Mouse (Mus musculus) liver, postnatal 0 days (tissue): ENCODE results near the gene Zfp827. TPM values are rescaled to one million over a fixed set of nuclear protein-coding genes. Genes with fewer than 3 reads are reported as not detected.
A peak's percentile ranks its signal among the peaks of the same experiment; 100 is the strongest.

ENCODE experiments used
- ATAC-seq: fragments of 200-750 bp; cut with Nextera tagmentation; 2 replicates; pipeline ENCODE4 v1.8.0; 2017; ENCODE audit warnings: mild to moderate bottlenecking, moderate library complexity
- DNase-seq: peaks from one replicate; pipeline ENCODE4 v3.0.0-alpha.2; 2016
- H3K27ac ChIP-seq: fragments of 300-500 bp; sonication (generic); 2 replicates; pipeline ENCODE4 v1.5.1; 2014; ENCODE audit warnings: antibody characterized with exemption, moderate library complexity, mild to moderate bottlenecking, low read depth
- H3K27me3 ChIP-seq: fragments of 300-500 bp; sonication (generic); 2 replicates; pipeline ENCODE4 v1.6.1; 2014; ENCODE audit warnings: low read length, control low read depth, mixed read lengths; ENCODE audit not compliant: insufficient read depth
- H3K36me3 ChIP-seq: fragments of 300-500 bp; sonication (generic); replicated peaks from 2 replicates; pipeline ENCODE4 v1.6.1; 2014; ENCODE audit warnings: mild to moderate bottlenecking, control low read depth, low read length, moderate library complexity, mixed read lengths; ENCODE audit not compliant: insufficient read depth
- H3K4me1 ChIP-seq: fragments of 300-500 bp; sonication (generic); 2 replicates; pipeline ENCODE4 v1.6.1; 2014; ENCODE audit warnings: antibody characterized with exemption, mild to moderate bottlenecking, control low read depth; ENCODE audit not compliant: insufficient read depth
- H3K4me2 ChIP-seq: fragments of 300-500 bp; sonication (generic); 2 replicates; pipeline ENCODE4 v1.6.1; 2014; ENCODE audit warnings: low read depth, mild to moderate bottlenecking, low read length, moderate library complexity, mixed read lengths
- H3K4me3 ChIP-seq: fragments of 300-500 bp; sonication (generic); 2 replicates; pipeline ENCODE4 v1.5.1; 2014; ENCODE audit warnings: low read depth, low read length
- H3K9ac ChIP-seq: fragments of 300-500 bp; sonication (generic); replicated peaks from 2 replicates; pipeline ENCODE4 v1.6.1; 2014; ENCODE audit warnings: mild to moderate bottlenecking, moderate library complexity
- H3K9me3 ChIP-seq: fragments of 300-500 bp; sonication (generic); 2 replicates; pipeline ENCODE4 v1.6.1; 2016; ENCODE audit warnings: mild to moderate bottlenecking, control low read depth, low read length, mixed read lengths
- CTCF ChIP-seq: sonication (generic); IDR thresholded peaks from 2 replicates; pipeline ENCODE4 v1.5.1; 2016; ENCODE audit warnings: antibody characterized with exemption, low read depth
- EP300 ChIP-seq: IDR thresholded peaks from 2 replicates; pipeline ENCODE4 v1.6.1; 2016; ENCODE audit warnings: antibody characterized with exemption, low read depth, mild to moderate bottlenecking
- WGBS: fragments of 180-500 bp; shearing (Covaris S2); extraction: QIAGEN DNeasy Blood & Tissue Kit; methylation state at CpG from one replicate; pipeline ENCODE4 v1.1.7; 2014; ENCODE audit not compliant: insufficient replicate concordance; 5-methylcytosine and 5-hydroxymethylcytosine counted together
- polyA plus RNA-seq: library from polyadenylated mRNA; unstranded; fragments of >200 nt; fragmentation: Nextera tagmentation; extraction: Ambion mirVana; gene quantifications from 2 replicates; pipeline ENCODE4 v1.2.1, GENCODE M21; 2015

The Zfp827 gene
- polyA plus RNA-seq, 1 experiment from 2014 or later: 0.62 TPM

DNA sequence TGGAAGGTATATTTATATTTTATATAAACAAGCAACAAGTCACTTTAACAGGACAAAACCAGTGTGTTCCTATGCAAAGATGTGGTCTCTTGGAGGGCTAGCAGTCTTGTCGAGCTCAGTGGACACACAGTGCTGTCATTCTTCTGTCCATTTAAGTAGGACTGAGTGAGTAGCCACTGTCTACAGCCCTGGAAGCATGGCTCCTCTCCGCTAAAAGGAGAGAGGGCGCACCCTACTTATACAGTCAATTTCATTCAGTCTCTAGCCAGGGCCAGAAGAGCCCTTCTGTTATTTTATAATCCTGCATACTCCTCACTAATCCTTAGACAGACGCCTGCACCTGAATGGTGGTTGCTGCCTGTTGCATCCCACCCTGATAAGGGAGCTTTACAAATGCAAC is 74.5 kb downstream of the Zfp827 start:
- H3K9ac ChIP-seq: no peak overlapping the region
- H3K27me3 ChIP-seq: no peaks in the 10 kb centered on the region
- no peak overlapping the region for H3K4me3 ChIP-seq
- no peak for DNase-seq
- H3K36me3 ChIP-seq: no peaks in the 10 kb centered on the region
- 85% methylated on average over 4 of the region's 4 CpGs for WGBS
- no peak overlapping the region for H3K4me2 ChIP-seq
- no peak overlapping the region for H3K27ac ChIP-seq
- TF ChIP-seq EP300 (no peak), CTCF (no peak)
- no peak for ATAC-seq
- no peaks in the 10 kb centered on the region for H3K9me3 ChIP-seq
- H3K4me1 ChIP-seq: peaks cover 12% of the 10 kb centered on the region

DNA sequence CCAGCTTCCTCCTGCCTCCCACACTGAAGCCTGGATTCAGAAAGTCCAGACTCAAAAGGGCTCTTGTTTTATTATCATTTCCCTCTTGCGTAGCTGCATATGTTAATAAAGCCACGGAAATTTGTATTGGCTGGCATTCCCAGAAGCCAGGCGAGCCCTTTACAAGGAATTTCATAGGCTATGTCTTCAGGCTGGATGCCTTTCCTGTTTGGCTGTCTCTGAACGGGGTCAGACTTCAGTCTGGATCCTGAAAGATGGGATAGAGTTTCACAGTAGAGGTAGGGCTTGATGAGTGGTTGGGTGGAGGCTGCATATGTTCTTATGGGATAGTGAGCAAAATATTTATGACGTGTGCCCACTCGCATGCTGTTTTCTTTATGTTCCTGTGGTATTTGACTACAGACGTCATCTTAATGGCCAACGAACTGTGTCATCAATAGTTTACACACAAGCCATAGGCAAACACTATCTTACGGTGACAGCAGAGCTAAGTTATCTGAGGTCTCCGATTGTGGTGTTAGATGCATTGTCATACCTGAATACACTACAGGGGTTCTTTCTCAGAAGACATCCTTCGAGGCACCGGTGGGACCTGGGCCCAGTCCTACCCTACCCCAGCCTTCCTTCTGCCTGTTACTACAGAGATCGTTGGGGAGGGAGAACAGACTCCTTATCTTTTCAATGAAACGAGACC is 75.1 kb downstream of the Zfp827 start:
- TF ChIP-seq EP300: no peak
- no peak for TF ChIP-seq CTCF
- WGBS: 65% methylated on average over 14 of the region's 14 CpGs

GRCm38 (mm10) chr8:79103923-79104580 is 75.8 kb downstream of the Zfp827 start:
- H3K36me3 ChIP-seq: no peaks in the 10 kb centered on the region
- no peak overlapping the region for H3K4me2 ChIP-seq
- TF ChIP-seq EP300 (no peak), CTCF (no peak)
- peaks cover 12% of the 10 kb centered on the region for H3K4me1 ChIP-seq
- WGBS: 57% methylated on average over 9 of the region's 9 CpGs
- H3K9ac ChIP-seq: no peak overlapping the region
- no peak overlapping the region for H3K4me3 ChIP-seq
- H3K27ac ChIP-seq: peak overlapping the region; percentile 1; the same call in 1 of the 2 replicates
- ATAC-seq: no peak
- H3K9me3 ChIP-seq: no peaks in the 10 kb centered on the region
- no peaks in the 10 kb centered on the region for H3K27me3 ChIP-seq
- DNase-seq: no peak

More for the DNA sequence above, 75.1 kb downstream of the Zfp827 start:
- no peaks in the 10 kb centered on the region for H3K9me3 ChIP-seq
- no peak overlapping the region for H3K4me2 ChIP-seq
- no peak overlapping the region; the same call in 1 of the 2 replicates for H3K9ac ChIP-seq
- peaks cover 12% of the 10 kb centered on the region for H3K4me1 ChIP-seq
- H3K27ac ChIP-seq: peak overlapping the region; percentile 1; the same call in 1 of the 2 replicates
- DNase-seq (no peak), ATAC-seq (peak; percentile 61)
- H3K36me3 ChIP-seq: no peaks in the 10 kb centered on the region
- no peak overlapping the region for H3K4me3 ChIP-seq
- H3K27me3 ChIP-seq: no peaks in the 10 kb centered on the region

- peaks cover 12% of the 10 kb centered on the region for H3K4me1 ChIP-seq
- no peak for TF ChIP-seq CTCF
- no peak for TF ChIP-seq EP300
- DNase-seq (no peak), ATAC-seq (no peak)
- H3K4me3 ChIP-seq: no peak overlapping the region
- H3K27me3 ChIP-seq: no peaks in the 10 kb centered on the region
- H3K9me3 ChIP-seq: no peaks in the 10 kb centered on the region
- WGBS: 67% methylated on average over 9 of the region's 9 CpGs
- H3K4me2 ChIP-seq: no peak overlapping the region
- H3K27ac ChIP-seq: no peak overlapping the region
- no peaks in the 10 kb centered on the region for H3K36me3 ChIP-seq
- H3K9ac ChIP-seq: no peak overlapping the region
Observed at GRCm38 (mm10) chr8:79104634-79105033, 76.4 kb downstream of the Zfp827 start.

- H3K27me3 ChIP-seq: no peaks in the 10 kb centered on the region
- no peak overlapping the region for H3K4me3 ChIP-seq
- DNase-seq (no peak), ATAC-seq (no peak)
- H3K4me2 ChIP-seq: no peak overlapping the region
- no peak overlapping the region for H3K9ac ChIP-seq
- no peaks in the 10 kb centered on the region for H3K9me3 ChIP-seq
- no peak for TF ChIP-seq CTCF
- TF ChIP-seq EP300: no peak
- peaks cover 12% of the 10 kb centered on the region for H3K4me1 ChIP-seq
- H3K36me3 ChIP-seq: no peaks in the 10 kb centered on the region
- H3K27ac ChIP-seq: no peak overlapping the region
- 75% methylated on average over 10 of the region's 10 CpGs for WGBS
Observed at GRCm38 (mm10) chr8:79105186-79105585, 76.9 kb downstream of the Zfp827 start.

GRCm38 (mm10) chr8:79111461-79111860 is 83.2 kb downstream of the Zfp827 start:
- WGBS: 73% methylated on average over 8 of the region's 8 CpGs
- DNase-seq: no peak
- Histone ChIP-seq H3K4me2 (no peak overlapping the region), H3K4me3 (no peak overlapping the region), H3K27ac (no peak overlapping the region), H3K27me3 (no peaks in the 10 kb centered on the region), H3K36me3 (no peaks in the 10 kb centered on the region), H3K9me3 (no peaks in the 10 kb centered on the region), H3K9ac (no peak overlapping the region), H3K4me1 (no peaks in the 10 kb centered on the region)
- ATAC-seq: peak; percentile 64
- TF ChIP-seq CTCF (no peak), EP300 (no peak)
